Mouse (Mus musculus): ENCODE measurements around the gene Pip4k2b. TPM values are rescaled to one million over a fixed set of nuclear protein-coding genes. Genes with fewer than 3 reads are reported as not detected.

Pip4k2b gene
- polyA plus RNA-seq, 1 experiment from 2014 or later, result 2.1 TPM

DNA sequence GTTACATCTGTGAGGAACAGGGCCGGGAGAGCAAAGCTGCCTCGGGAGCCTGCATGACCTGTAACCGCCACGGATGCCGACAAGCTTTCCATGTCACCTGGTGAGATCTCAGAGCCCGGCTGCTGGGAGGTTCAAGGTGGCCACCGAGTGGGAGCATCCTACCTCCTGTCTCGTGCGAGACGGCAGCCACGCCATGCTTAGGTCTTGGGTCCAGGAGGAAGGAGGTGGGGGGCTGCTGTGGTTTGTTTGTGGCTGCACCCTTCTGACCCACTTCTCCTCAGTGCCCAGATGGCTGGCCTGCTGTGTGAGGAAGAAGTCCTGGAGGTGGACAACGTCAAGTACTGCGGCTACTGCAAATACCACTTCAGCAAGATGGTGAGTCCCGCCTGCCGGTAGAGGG is 77.7 kb downstream of the Pip4k2b start:
- Histone ChIP-seq H3K4me3 (ENCODE audit: low read depth, low read length) (no peak overlapping the region), H3K4me1 (ENCODE audit: control insufficient read depth, insufficient read depth, low read length) (peaks cover 10% of the 10 kb centered on the region)
- 92% methylated on average over 15 of the region's 15 CpGs for WGBS

DNA sequence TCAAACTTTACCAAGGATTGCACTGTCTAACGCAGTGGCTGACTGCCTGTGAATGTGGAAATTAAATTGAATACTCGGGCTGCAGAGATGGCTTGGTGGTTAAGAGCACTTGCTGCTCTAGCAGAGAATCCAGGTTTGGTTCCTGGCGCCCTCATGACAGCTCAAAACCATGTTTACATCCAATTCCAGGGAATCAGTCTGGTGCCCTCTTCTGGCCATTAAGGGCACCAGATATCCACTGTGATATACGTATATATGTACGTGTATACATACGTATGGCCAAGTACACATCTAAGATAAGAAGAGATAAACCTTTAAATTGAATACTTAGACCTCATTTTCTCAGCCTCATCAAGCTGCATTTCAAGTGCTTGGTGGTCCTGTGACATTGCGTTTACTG is 78.3 kb downstream of the Pip4k2b start:
- H3K4me3 ChIP-seq (ENCODE audit: low read depth, low read length), result no peak overlapping the region
- no peak for ATAC-seq (ENCODE audit: insufficient number of reproducible peaks, low FRiP score, low TSS enrichment, low read depth)
- H3K9ac ChIP-seq (ENCODE audit: low read length), result no peak overlapping the region
- H3K4me1 ChIP-seq (ENCODE audit: control insufficient read depth, insufficient read depth, low read length), result peaks cover 15% of the 10 kb centered on the region
- no peaks in the 10 kb centered on the region for H3K9me3 ChIP-seq (ENCODE audit: control insufficient read depth, low read length)
- peaks cover 7% of the 10 kb centered on the region; the same call in 1 of the 2 replicates for H3K27me3 ChIP-seq (ENCODE audit: control insufficient read depth, insufficient read depth, low read length)
- H3K36me3 ChIP-seq (ENCODE audit: control insufficient read depth, insufficient read depth, low read length), result peaks cover 18% of the 10 kb centered on the region
- WGBS, result 91% methylated on average over 7 of the region's 7 CpGs
- no peak overlapping the region for H3K4me2 ChIP-seq (ENCODE audit: low read depth, severe bottlenecking)
- DNase-seq (ENCODE audit: low spot score), result no peak
- no peak overlapping the region for H3K27ac ChIP-seq (replicated peaks; ENCODE audit: low read depth, low read length)

More for the DNA sequence above, 77.7 kb downstream of the Pip4k2b start:
- Histone ChIP-seq H3K36me3 (ENCODE audit: control insufficient read depth, insufficient read depth, low read length) (peaks cover 18% of the 10 kb centered on the region), H3K4me2 (ENCODE audit: low read depth, severe bottlenecking) (no peak overlapping the region), H3K27me3 (ENCODE audit: control insufficient read depth, insufficient read depth, low read length) (peaks cover 2% of the 10 kb centered on the region; the same call in 1 of the 2 replicates), H3K9me3 (ENCODE audit: control insufficient read depth, low read length) (no peaks in the 10 kb centered on the region), H3K27ac (replicated peaks; ENCODE audit: low read depth, low read length) (no peak overlapping the region), H3K9ac (ENCODE audit: low read length) (no peak overlapping the region)
- no peak for DNase-seq (ENCODE audit: low spot score)
- ATAC-seq (ENCODE audit: insufficient number of reproducible peaks, low FRiP score, low TSS enrichment, low read depth), result no peak

DNA sequence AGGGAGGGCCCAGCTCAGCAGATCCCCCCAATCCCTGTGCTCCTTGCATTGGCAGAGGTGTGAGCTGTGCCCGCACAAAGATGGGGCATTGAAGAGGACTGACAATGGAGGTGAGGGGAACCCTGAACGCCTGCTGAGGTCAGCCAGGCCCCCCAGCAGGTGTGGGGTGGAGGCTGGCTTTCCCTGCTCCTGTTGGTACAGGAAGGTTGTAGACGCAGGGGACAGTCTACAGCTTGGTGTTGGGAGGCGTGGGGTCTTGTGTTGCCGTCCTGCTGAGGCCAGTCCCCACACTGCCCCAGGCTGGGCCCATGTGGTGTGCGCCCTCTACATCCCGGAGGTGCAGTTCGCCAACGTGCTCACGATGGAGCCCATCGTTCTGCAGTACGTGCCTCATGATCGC is 79.1 kb downstream of the Pip4k2b start:
- Histone ChIP-seq H3K9me3 (ENCODE audit: control insufficient read depth, low read length) (no peaks in the 10 kb centered on the region), H3K4me1 (ENCODE audit: control insufficient read depth, insufficient read depth, low read length) (peaks cover 21% of the 10 kb centered on the region), H3K4me2 (ENCODE audit: low read depth, severe bottlenecking) (no peak overlapping the region; the same call in 1 of the 2 replicates), H3K27ac (replicated peaks; ENCODE audit: low read depth, low read length) (no peak overlapping the region), H3K4me3 (ENCODE audit: low read depth, low read length) (no peak overlapping the region), H3K9ac (ENCODE audit: low read length) (no peak overlapping the region), H3K36me3 (ENCODE audit: control insufficient read depth, insufficient read depth, low read length) (peaks cover 12% of the 10 kb centered on the region; the same call in 1 of the 2 replicates), H3K27me3 (ENCODE audit: control insufficient read depth, insufficient read depth, low read length) (peaks cover 9% of the 10 kb centered on the region; the same call in 1 of the 2 replicates)
- WGBS, result 92% methylated on average over 13 of the region's 13 CpGs
- no peak for DNase-seq (ENCODE audit: low spot score)
- ATAC-seq (ENCODE audit: insufficient number of reproducible peaks, low FRiP score, low TSS enrichment, low read depth), result no peak

Small RNAs within 50 kb of the gene (microRNA-seq; reads per million reads assigned to microRNA genes)
- gene Mir6927 (not detected), gene Mir8102 (not detected)

Other genes with a start within 250 kb of the Pip4k2b start
- 0.13 TPM in 1 of 2 replicates, not detected in the other for gene 4933428G20Rik, start 244.4 kb downstream of the Pip4k2b start, polyA plus RNA-seq (2014; fragmentation: Nextera tagmentation; extraction: Ambion mirVana)
- 0.28 and 0.34 TPM in 2 replicates for gene Srcin1, start 168.5 kb downstream of the Pip4k2b start, polyA plus RNA-seq (2014; fragmentation: Nextera tagmentation; extraction: Ambion mirVana)
- 12.5 and 12.6 TPM in 2 replicates for gene Epop, start 115.0 kb downstream of the Pip4k2b start, polyA plus RNA-seq (2014; fragmentation: Nextera tagmentation; extraction: Ambion mirVana)
- gene Mllt6, start 81.3 kb downstream of the Pip4k2b start, polyA plus RNA-seq (2014; fragmentation: Nextera tagmentation; extraction: Ambion mirVana), result 4.0 and 4.1 TPM in 2 replicates
- 8.8 and 10.9 TPM in 2 replicates for gene Cisd3, start 58.9 kb downstream of the Pip4k2b start, polyA plus RNA-seq (2014; fragmentation: Nextera tagmentation; extraction: Ambion mirVana)
- gene Pcgf2, start 44.2 kb downstream of the Pip4k2b start, polyA plus RNA-seq (2014; fragmentation: Nextera tagmentation; extraction: Ambion mirVana), result 23.3 and 25.4 TPM in 2 replicates
- gene Psmb3, start 41.3 kb downstream of the Pip4k2b start, polyA plus RNA-seq (2014; fragmentation: Nextera tagmentation; extraction: Ambion mirVana), result 546 and 550 TPM in 2 replicates
- 15.4 and 18.3 TPM in 2 replicates for gene Cwc25, start 21.9 kb upstream of the Pip4k2b start, polyA plus RNA-seq (2014; fragmentation: Nextera tagmentation; extraction: Ambion mirVana)
- gene 1700001P01Rik, start 31.2 kb upstream of the Pip4k2b start, polyA plus RNA-seq (2014; fragmentation: Nextera tagmentation; extraction: Ambion mirVana), result not detected in 2 replicates
- gene Rpl23, start 37.7 kb upstream of the Pip4k2b start, polyA plus RNA-seq (2014; fragmentation: Nextera tagmentation; extraction: Ambion mirVana), result 576 and 600 TPM in 2 replicates
- 79.9 and 80.5 TPM in 2 replicates for gene Lasp1, start 54.3 kb upstream of the Pip4k2b start, polyA plus RNA-seq (2014; fragmentation: Nextera tagmentation; extraction: Ambion mirVana)
- 15.9 and 17.4 TPM in 2 replicates for gene B230217C12Rik, start 96.1 kb upstream of the Pip4k2b start, polyA plus RNA-seq (2014; fragmentation: Nextera tagmentation; extraction: Ambion mirVana)
- gene Fbxo47, start 139.4 kb upstream of the Pip4k2b start, polyA plus RNA-seq (2014; fragmentation: Nextera tagmentation; extraction: Ambion mirVana), result 1.0 TPM in 2 replicates
- 0.15 TPM in 1 of 2 replicates, not detected in the other for gene Plxdc1, start 241.7 kb upstream of the Pip4k2b start, polyA plus RNA-seq (2014; fragmentation: Nextera tagmentation; extraction: Ambion mirVana)

Data from limb, embryonic 11.5 days (tissue).